Mouse (Mus musculus) CH12.LX (cell line): ENCODE measurements around the gene Xrcc4. TPM values are rescaled to one million over a fixed set of nuclear protein-coding genes. Genes with fewer than 3 reads are reported as not detected.

Source experiments
- DNase-seq: peaks from one replicate; pipeline ENCODE4 v3.0.0-alpha.2; 2013; ENCODE audit errors: extremely low read depth
- H3K27ac ChIP-seq: 2 replicates; pipeline ENCODE4 v1.5.1; 2012; ENCODE audit warnings: low read depth, mild to moderate bottlenecking, control low read depth, moderate library complexity; ENCODE audit not compliant: insufficient read depth
- H3K27me3 ChIP-seq: replicated peaks from 2 replicates; pipeline ENCODE3; 2012; ENCODE audit warnings: inconsistent platforms
- H3K36me3 ChIP-seq, 2 experiments: replicated peaks in 1 of 2; 2 replicates each; pipeline versions ENCODE3 to v1.6.1; 2012; ENCODE audit warnings: inconsistent platforms in 1 of 2, low read length in 1 of 2, mild to moderate bottlenecking in 1 of 2, mixed read lengths in 1 of 2, moderate library complexity in 1 of 2; ENCODE audit not compliant: control insufficient read depth in 1 of 2, insufficient read depth in 1 of 2
- H3K4me1 ChIP-seq, 2 experiments: 2 replicates each; pipeline ENCODE4 v1.6.1; 2012; ENCODE audit warnings: inconsistent platforms in 1 of 2, moderate library complexity in 1 of 2; ENCODE audit not compliant: insufficient read depth in 2 of 2, control insufficient read depth in 1 of 2
- H3K4me2 ChIP-seq: 2 replicates; pipeline ENCODE4 v1.6.1; 2012; ENCODE audit warnings: low read depth, mild to moderate bottlenecking, control low read depth; ENCODE audit not compliant: poor library complexity, insufficient read depth, severe bottlenecking
- H3K4me3 ChIP-seq, 3 experiments: fragments of 150-350 bp in 1 of 3; sonication (generic) in 1 of 3; replicated peaks in 1 of 3; 2 replicates each; pipeline versions ENCODE3 to v1.5.1; 2011 to 2012; ENCODE audit warnings: low read depth in 2 of 3, low read length in 2 of 3, mild to moderate bottlenecking in 2 of 3, moderate library complexity in 2 of 3, control low read depth in 1 of 3, improper control_type of control experiment in 1 of 3, inconsistent platforms in 1 of 3, mixed read lengths in 1 of 3; ENCODE audit not compliant: poor library complexity in 1 of 3
- H3K79me2 ChIP-seq: replicated peaks from 2 replicates; pipeline ENCODE4 v1.6.1; 2012; ENCODE audit warnings: mild to moderate bottlenecking, moderate library complexity; ENCODE audit not compliant: control insufficient read depth, poor library complexity, insufficient read depth, severe bottlenecking; ENCODE audit errors: extremely low read depth
- H3K9ac ChIP-seq: 2 replicates; pipeline ENCODE4 v1.6.1; 2012; ENCODE audit warnings: low read depth, mild to moderate bottlenecking, control low read depth, moderate library complexity; ENCODE audit not compliant: insufficient read depth
- H3K9me3 ChIP-seq: replicated peaks from 2 replicates; pipeline ENCODE3; 2012; ENCODE audit warnings: low read length, inconsistent platforms, mixed read lengths
- BHLHE40 ChIP-seq: IDR thresholded peaks from 2 replicates; pipeline ENCODE4 v1.6.1; 2011; ENCODE audit warnings: mild to moderate bottlenecking, low read depth, low read length, improper control_type of control experiment
- CHD1 ChIP-seq: IDR thresholded peaks from 2 replicates; pipeline ENCODE4 v1.6.1; 2012; ENCODE audit warnings: low read depth, low read length, improper control_type of control experiment, inconsistent platforms
- EP300 ChIP-seq: IDR thresholded peaks from 2 replicates; pipeline ENCODE4 v1.6.1; 2011; ENCODE audit warnings: low read length, improper control_type of control experiment
- GABPA ChIP-seq: IDR thresholded peaks from 2 replicates; pipeline ENCODE4 v1.6.1; 2012; ENCODE audit warnings: low read depth, low read length, improper control_type of control experiment, inconsistent platforms; ENCODE audit not compliant: insufficient replicate concordance
- HCFC1 ChIP-seq: IDR thresholded peaks from 2 replicates; pipeline ENCODE4 v1.6.1; 2012; ENCODE audit warnings: low read depth, mild to moderate bottlenecking, inconsistent platforms, low read length, improper control_type of control experiment
- MAFK ChIP-seq: IDR thresholded peaks from 2 replicates; pipeline ENCODE4 v1.6.1; 2011; ENCODE audit warnings: low read length, improper control_type of control experiment; ENCODE audit not compliant: insufficient replicate concordance
- MAZ ChIP-seq: IDR thresholded peaks from 2 replicates; pipeline ENCODE4 v1.6.1; 2012; ENCODE audit warnings: low read depth, mild to moderate bottlenecking, inconsistent platforms, low read length, improper control_type of control experiment, moderate library complexity
- NRF1 ChIP-seq: IDR thresholded peaks from 2 replicates; pipeline ENCODE4 v1.6.1; 2014; ENCODE audit warnings: low read depth, mild to moderate bottlenecking, inconsistent platforms, low read length, improper control_type of control experiment, moderate library complexity
- PAX5 ChIP-seq: IDR thresholded peaks from 2 replicates; pipeline ENCODE4 v1.6.1; 2012; ENCODE audit warnings: low read length, inconsistent platforms, mixed read lengths
- RCOR1 ChIP-seq: conservative IDR thresholded peaks from 2 replicates; pipeline ENCODE4 v1.6.1; 2012; ENCODE audit warnings: low read depth, mild to moderate bottlenecking, inconsistent platforms, low read length, improper control_type of control experiment
- SIN3A ChIP-seq: IDR thresholded peaks from 2 replicates; pipeline ENCODE4 v1.6.1; 2012; ENCODE audit warnings: low read length, improper control_type of control experiment, inconsistent platforms
- SMC3 ChIP-seq: IDR thresholded peaks from 2 replicates; pipeline ENCODE4 v1.6.1; 2011; ENCODE audit warnings: low read depth, low read length, improper control_type of control experiment
- TBP ChIP-seq: conservative IDR thresholded peaks from 2 replicates; pipeline ENCODE4 v1.6.1; 2011; ENCODE audit warnings: low read depth, low read length, improper control_type of control experiment
- TCF12 ChIP-seq: IDR thresholded peaks from 2 replicates; pipeline ENCODE4 v1.6.1; 2014; ENCODE audit warnings: low read depth, mild to moderate bottlenecking, inconsistent platforms, low read length, improper control_type of control experiment
- UBTF ChIP-seq: IDR thresholded peaks from 2 replicates; pipeline ENCODE4 v1.6.1; 2012; ENCODE audit warnings: low read depth, mild to moderate bottlenecking, inconsistent platforms, low read length, improper control_type of control experiment, moderate library complexity
- USF1 ChIP-seq: IDR thresholded peaks from 2 replicates; pipeline ENCODE4 v1.6.1; 2014; ENCODE audit warnings: low read depth, mild to moderate bottlenecking, inconsistent platforms, low read length, improper control_type of control experiment
- ZC3H11A ChIP-seq: IDR thresholded peaks from 2 replicates; pipeline ENCODE4 v1.6.1; 2012; ENCODE audit warnings: low read depth, mild to moderate bottlenecking, inconsistent platforms, low read length, improper control_type of control experiment
- ZNF384 ChIP-seq: IDR thresholded peaks from 2 replicates; pipeline ENCODE4 v1.6.1; 2012; ENCODE audit warnings: low read depth, low read length, improper control_type of control experiment, inconsistent platforms
- dilution Hi-C: fragments of 300-500 bp; cut with MboI; formaldehyde crosslinking; loops from 2 replicates; pipeline ENCODE4 v1.14.3; 2020; ENCODE audit warnings: low sequenced_read_pairs; ENCODE audit not compliant: extremely low pct_unique_long_range_greater_than_20kb, extremely low pct_ligation_motif_present
- in situ Hi-C: fragments of 300-500 bp; cut with MboI; formaldehyde crosslinking; loops from 3 replicates; pipeline ENCODE4 v1.14.3; 2019; ENCODE audit warnings: low sequenced_read_pairs, low pct_ligation_motif_present, low pct_unique_long_range_greater_than_20kb, mixed read lengths
- polyA plus RNA-seq: library from polyadenylated mRNA; unstranded; fragments of >175 nt; gene quantifications from 2 replicates; pipeline ENCODE4 v1.2.1, GENCODE M21; 2012; ENCODE audit warnings: low read depth; ENCODE audit not compliant: insufficient read length
- total RNA-seq, 2 experiments: library from RNA; depleted of rRNA; stranded (reverse); fragments of 300-350 nt in 1 of 2; fragments of >200 nt in 1 of 2; gene quantifications; 2 replicates each; pipeline ENCODE4 v1.2.3; 2012 to 2014

Xrcc4 gene
- total and polyA plus RNA-seq, 3 experiments, result 6.2 to 19.6 (median 10.0) TPM

GRCm38 (mm10) chr13:89743201-89743600 lies 346.2 kb downstream of the Xrcc4 start:
- no peaks in the 10 kb centered on the region for H3K27me3 ChIP-seq
- no peak for DNase-seq
- no peaks in the 10 kb centered on the region for H3K9me3 ChIP-seq
- in situ Hi-C loops, result no loop called here
- H3K27ac ChIP-seq, result no peak overlapping the region
- H3K4me1 ChIP-seq, result peaks cover 0 to 12% of the 10 kb centered on the region in 2 experiments; a peak in 2 of 4 replicates
- H3K36me3 ChIP-seq, result peaks cover 0 to 3% of the 10 kb centered on the region in 2 experiments
- H3K9ac ChIP-seq, result no peak overlapping the region
- dilution Hi-C loops, result no loop called here
- TF ChIP-seq MAZ, result no peak
- TF ChIP-seq ZNF384, result no peak
- no peak for TF ChIP-seq PAX5
- no peaks in the 10 kb centered on the region for H3K79me2 ChIP-seq
- no peak overlapping the region for H3K4me3 ChIP-seq
- H3K4me2 ChIP-seq, result no peak overlapping the region

GRCm38 (mm10) chr13:89742686-89743200 lies 346.7 kb downstream of the Xrcc4 start:
- dilution Hi-C loops, result no loop called here
- TF ChIP-seq PAX5 (no peak), TBP (no peak), EP300 (no peak), BHLHE40 (no peak), CHD1 (no peak), TCF12 (no peak), ZC3H11A (no peak), RCOR1 (no peak), UBTF (no peak), HCFC1 (no peak), USF1 (no peak), GABPA (no peak), SMC3 (no peak), MAFK (no peak), SIN3A (no peak), NRF1 (no peak), ZNF384 (no peak)

More at GRCm38 (mm10) chr13:89742686-89743200, 346.7 kb downstream of the Xrcc4 start:
- H3K9me3 ChIP-seq, result no peaks in the 10 kb centered on the region
- H3K4me3 ChIP-seq, result no peak overlapping the region
- no peaks in the 10 kb centered on the region for H3K79me2 ChIP-seq
- in situ Hi-C loops, result no loop called here
- peaks cover 0 to 12% of the 10 kb centered on the region in 2 experiments; a peak in 2 of 4 replicates for H3K4me1 ChIP-seq
- no peak overlapping the region for H3K9ac ChIP-seq
- no peak overlapping the region for H3K4me2 ChIP-seq
- DNase-seq, result no peak
- H3K27me3 ChIP-seq, result peaks cover 1% of the 10 kb centered on the region
- H3K36me3 ChIP-seq, result peaks cover 0 to 3% of the 10 kb centered on the region in 2 experiments
- no peak overlapping the region for H3K27ac ChIP-seq
